Mouse (Mus musculus) layer of hippocampus, adult 11-12 months (tissue): Measurements from ENCODE around the gene Muc20.

Experiments used
- DNase-seq: peaks from one replicate; pipeline ENCODE4 v3.0.0; 2022; ENCODE audit warnings: low spot score

Muc20 gene

GRCm38 (mm10) chr16:32795177-32795576 is 2.1 kb downstream of the Muc20 start:
- no peak for DNase-seq

GRCm38 (mm10) chr16:32790056-32790455 is 7.2 kb downstream of the Muc20 start:
- no peak for DNase-seq

- peak; percentile 25 for DNase-seq
These were observed 12.4 kb downstream of the Muc20 start for GRCm38 (mm10) chr16:32784840-32785239.

GRCm38 (mm10) chr16:32783324-32784062 is 13.7 kb downstream of the Muc20 start:
- no peak for DNase-seq

- no peak for DNase-seq
These were observed 18.3 kb downstream of the Muc20 start for GRCm38 (mm10) chr16:32778956-32779355.

GRCm38 (mm10) chr16:32776676-32777075 is 20.6 kb downstream of the Muc20 start:
- DNase-seq: no peak

GRCm38 (mm10) chr16:32766904-32767303 is 30.3 kb downstream of the Muc20 start:
- no peak for DNase-seq

GRCm38 (mm10) chr16:32764961-32765360 is 32.3 kb downstream of the Muc20 start:
- DNase-seq: no peak

- no peak for DNase-seq
These were observed 32.7 kb downstream of the Muc20 start for GRCm38 (mm10) chr16:32764550-32764949.

- DNase-seq: no peak
These were observed 46.8 kb downstream of the Muc20 start for GRCm38 (mm10) chr16:32750242-32751127.

- no peak for DNase-seq
These were observed 51.4 kb downstream of the Muc20 start for GRCm38 (mm10) chr16:32745852-32746251.

GRCm38 (mm10) chr16:32742712-32743111 is 54.5 kb downstream of the Muc20 start:
- no peak for DNase-seq

GRCm38 (mm10) chr16:32741366-32741765 is 55.9 kb downstream of the Muc20 start:
- DNase-seq: no peak

- DNase-seq: no peak
These were observed 57.1 kb downstream of the Muc20 start for GRCm38 (mm10) chr16:32740003-32740663.

GRCm38 (mm10) chr16:32736022-32736421 is 61.2 kb downstream of the Muc20 start:
- DNase-seq: no peak

- DNase-seq: no peak
These were observed 61.6 kb downstream of the Muc20 start, which contains the start of gene Muc4 for GRCm38 (mm10) chr16:32735586-32735985. Gene Muc4 (plus strand): TSS chr16:32735886.

- DNase-seq: no peak
These were observed 64.0 kb downstream of the Muc20 start for GRCm38 (mm10) chr16:32733213-32733612.

GRCm38 (mm10) chr16:32728730-32729129 is 68.5 kb downstream of the Muc20 start:
- no peak for DNase-seq

GRCm38 (mm10) chr16:32728240-32728639 is 69.0 kb downstream of the Muc20 start:
- no peak for DNase-seq
